Mouse (Mus musculus): ENCODE measurements at regions not wholly inside any gene's neighbourhood (a gene's known extent, or its start where the extent isn't known, plus 50 kb on each side); places are given as distances from the start of the nearest gene placed in this dataset.

- DNase-seq: no peak
These were observed 89.1 kb downstream of the Kcnrg start for GRCm38 (mm10) chr14:61696290-61696842.

GRCm38 (mm10) chr14:61696886-61697554 is 89.8 kb downstream of the Kcnrg start:
- DNase-seq: no peak

GRCm38 (mm10) chr14:61697704-61698103 is 90.4 kb downstream of the Kcnrg start:
- DNase-seq: no peak

GRCm38 (mm10) chr14:61698358-61699055 is 91.2 kb downstream of the Kcnrg start:
- DNase-seq: no peak

GRCm38 (mm10) chr14:61699638-61700037 is 92.4 kb downstream of the Kcnrg start:
- DNase-seq: no peak

GRCm38 (mm10) chr14:61701131-61701530 is 93.9 kb downstream of the Kcnrg start:
- no peak for DNase-seq

GRCm38 (mm10) chr14:61703916-61704315 is 96.7 kb downstream of the Kcnrg start:
- DNase-seq: no peak

- DNase-seq: no peak
These were observed 99.7 kb downstream of the Kcnrg start for GRCm38 (mm10) chr14:61706984-61707383.

- DNase-seq: no peak
These were observed 101.1 kb downstream of the Kcnrg start for GRCm38 (mm10) chr14:61708331-61708730.

DNA sequence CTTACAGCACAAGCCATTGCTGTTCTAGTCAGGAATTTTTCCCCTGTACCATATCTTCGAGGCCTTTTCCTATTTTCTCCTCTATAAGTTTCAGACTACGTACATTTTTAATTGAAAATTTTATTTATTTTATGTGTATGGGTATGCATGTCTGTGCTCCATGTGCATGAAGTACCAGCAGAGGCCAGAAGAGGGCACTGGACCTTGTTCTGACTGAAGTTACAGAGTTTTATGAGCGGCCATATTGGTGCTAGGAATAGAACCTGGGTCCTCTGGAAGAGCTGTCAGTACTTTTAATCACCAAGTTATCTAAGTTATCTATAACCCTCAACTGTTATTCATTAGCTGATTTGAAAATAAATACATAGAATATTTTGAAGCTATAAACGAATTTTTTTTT is 108.5 kb downstream of the Kcnrg start:
- no peak for DNase-seq

DNA sequence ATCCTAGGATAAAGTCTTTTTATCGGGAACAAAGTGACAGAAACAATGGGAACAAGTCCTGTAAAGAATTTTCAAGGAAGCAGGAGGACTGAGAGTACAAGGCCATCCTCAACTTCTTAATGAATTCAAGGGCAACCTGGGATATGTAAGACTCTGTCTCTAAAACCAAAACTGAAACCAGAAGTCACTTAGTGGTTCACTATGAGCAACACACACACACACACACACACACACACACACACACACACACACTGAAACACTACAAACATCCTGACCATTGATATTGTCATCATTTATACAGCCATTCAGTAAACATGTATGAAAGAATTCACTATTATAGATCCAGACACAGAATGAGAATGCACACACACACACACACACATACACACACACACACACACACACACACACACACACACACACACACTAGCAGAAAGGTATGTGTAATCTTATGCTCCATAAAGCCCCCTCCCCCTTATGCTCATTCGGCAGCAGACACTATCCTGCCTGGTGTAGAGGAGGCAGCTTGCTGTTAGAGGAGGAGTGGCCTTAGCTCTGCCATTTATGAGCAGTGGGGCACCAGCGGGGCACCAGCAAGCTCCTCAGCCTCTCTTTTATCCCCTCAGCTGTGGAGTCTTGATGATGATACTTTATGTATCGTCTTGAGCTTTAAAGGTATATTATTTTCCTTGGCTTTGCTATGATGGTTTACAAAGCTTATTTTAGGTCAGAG is 111.3 kb downstream of the Kcnrg start:
- DNase-seq: no peak

GRCm38 (mm10) chr14:61721302-61721701 is 114.0 kb downstream of the Kcnrg start:
- no peak for DNase-seq

DNA sequence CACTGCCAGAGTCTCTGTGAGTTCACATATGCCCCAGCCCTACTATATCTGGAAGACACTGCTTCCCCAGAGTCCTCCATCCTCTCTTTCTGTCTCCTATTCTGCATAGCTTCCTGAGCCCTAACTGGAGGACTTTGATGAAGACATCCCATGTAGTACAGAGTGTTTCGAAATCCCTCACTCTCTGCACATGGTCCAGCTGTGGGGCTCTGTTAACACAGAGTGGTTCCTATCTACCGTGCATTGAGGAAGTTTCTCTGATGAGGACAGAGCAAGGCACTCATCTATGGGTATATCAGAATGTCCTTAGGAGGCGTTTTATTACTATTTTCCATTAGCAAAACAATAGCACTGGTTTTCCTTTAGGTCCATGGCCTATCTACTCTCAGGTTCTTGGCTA is 117.7 kb downstream of the Kcnrg start:
- no peak for DNase-seq

DNA sequence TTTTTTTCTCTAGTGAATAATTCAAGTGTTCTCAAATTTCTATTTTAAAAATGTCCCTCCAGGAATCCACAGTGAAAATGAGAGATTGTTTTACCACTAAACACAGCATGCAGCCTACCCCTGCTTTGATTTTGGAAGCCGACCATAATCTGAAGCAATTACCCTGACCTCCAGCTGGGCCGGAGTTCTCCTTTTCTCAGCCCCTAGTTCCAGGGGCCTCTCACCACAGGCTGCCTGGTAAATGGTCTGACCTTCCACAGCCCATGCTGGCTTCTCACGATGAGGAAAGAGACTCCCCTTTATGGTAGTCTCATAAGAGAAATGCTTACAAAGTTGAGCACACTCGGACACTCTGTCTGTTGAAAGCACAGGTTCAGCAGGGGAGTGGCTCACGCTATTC is 121.3 kb downstream of the Kcnrg start:
- DNase-seq: no peak

- no peak for DNase-seq
These were observed 128.3 kb downstream of the Kcnrg start for GRCm38 (mm10) chr14:61735541-61735940.

- no peak for DNase-seq
These were observed 129.4 kb downstream of the Kcnrg start for GRCm38 (mm10) chr14:61736384-61737322.

DNA sequence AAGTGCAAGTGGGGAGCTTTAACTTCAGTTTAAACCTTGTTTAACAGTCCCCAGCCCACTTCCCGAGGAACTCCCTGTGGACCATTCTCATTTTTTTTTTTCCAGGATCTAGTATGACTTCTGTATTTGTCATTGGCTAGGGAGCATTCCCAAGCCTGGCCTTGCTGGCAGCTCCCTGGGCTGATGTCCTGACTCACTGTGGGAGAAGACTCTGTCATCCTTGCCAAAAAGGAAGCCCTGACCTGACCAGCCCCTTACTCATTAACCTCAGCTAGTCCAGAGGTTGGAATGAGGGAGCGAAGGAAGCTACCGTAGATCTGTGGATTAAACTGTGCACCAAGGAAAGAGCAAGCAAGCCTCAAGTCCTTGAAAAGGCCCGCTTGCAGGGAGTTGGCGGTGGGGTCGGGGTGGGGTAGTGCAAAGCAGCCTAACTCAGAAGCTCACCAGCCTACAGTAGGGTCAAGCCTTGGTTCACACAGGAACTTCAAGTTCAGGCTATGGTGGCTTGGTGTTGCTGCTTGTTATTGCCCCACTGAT is 130.3 kb downstream of the Kcnrg start:
- DNase-seq: peak; percentile 47

- no peak for DNase-seq
These were observed 132.2 kb downstream of the Kcnrg start for GRCm38 (mm10) chr14:61739453-61739852.

DNA sequence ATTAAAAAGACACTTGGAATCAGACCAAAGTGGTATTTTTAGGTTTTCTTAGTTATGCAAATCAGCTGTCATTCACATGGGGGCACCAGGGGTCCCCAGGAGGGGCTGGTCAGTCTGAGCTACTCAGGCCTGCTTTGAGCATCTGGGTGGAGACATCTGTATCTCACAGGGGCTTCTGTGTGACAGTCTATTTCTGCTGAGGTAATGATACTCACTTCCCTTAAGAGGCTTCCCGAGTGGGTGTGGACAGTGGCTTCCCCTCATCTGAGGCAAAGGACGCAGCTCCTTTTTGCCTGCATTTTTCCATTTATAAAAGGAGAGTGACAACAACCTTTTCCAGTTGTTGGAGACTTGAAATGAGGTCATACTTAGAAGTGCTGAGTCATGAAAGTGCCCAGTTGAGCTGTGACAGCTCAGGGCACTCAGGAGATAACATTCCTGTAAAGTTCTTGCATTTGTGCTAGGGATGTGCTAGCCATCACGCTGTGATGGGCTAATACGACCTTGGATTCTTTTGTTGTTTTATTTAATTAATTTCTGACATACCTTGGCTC is 136.7 kb downstream of the Kcnrg start:
- DNase-seq: no peak

DNA sequence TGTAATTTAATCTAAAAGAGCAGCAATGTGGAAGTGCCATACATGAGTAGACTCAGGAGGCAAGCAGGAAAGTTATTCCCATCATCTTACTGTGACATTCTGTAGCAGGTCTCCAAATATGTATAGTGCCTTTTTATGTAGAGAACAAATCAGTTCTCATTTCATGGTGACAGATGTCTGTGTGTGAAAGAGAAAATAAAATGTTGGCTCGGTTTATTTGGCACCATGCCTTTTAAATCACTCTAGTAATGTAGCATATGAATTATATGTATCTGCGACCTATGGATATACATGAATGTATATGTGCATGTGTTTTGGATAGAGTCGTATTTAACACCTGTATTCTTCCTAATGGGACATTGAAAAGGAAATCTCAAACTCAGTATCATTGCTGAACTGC is 146.2 kb downstream of the Kcnrg start:
- no peak for DNase-seq

- no peak for DNase-seq
These were observed 149.4 kb downstream of the Kcnrg start for GRCm38 (mm10) chr14:61756651-61757050.

Measured in kidney, adult 18-20 months (tissue).